Mouse (Mus musculus) layer of hippocampus, adult 9-11 months (tissue): Measurements from ENCODE around the gene Gpa33.

Source experiments
- DNase-seq: peaks from one replicate; pipeline ENCODE4 v3.0.0; 2022

Gpa33 gene

DNA sequence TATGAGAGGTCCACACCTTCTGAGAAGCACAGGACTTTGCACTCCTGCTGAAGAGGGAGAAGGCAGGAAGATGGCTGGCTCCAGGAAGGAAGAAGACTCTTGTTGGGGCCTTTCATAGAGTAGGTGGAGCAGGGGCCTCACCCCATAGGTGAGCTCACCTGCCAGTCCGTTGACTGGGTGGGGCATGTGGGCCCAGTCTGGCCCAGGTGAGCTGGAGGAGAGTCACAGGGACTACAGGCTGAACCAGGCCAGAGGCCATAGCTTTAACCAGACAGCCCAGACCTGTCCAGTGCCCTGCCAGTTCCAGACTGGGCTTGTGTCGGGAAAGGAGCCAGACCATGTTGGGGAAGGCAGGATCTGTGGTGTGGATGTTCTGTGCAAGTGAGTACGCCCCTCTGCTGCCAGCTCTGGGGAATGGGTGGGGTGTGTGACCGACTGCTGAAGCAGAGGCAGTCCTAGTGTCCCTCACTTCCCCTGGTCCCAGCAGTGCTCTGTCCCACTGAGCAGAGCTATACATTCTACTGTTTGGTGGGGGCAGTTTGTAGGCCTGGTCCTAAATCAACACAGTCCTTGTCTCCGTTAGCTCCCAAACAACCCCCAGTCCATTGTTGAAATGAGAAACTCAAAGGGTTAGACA lies at the start of gene Gpa33:
Gene Gpa33 (plus strand): TSS at position 15 of the 637 bp plus-strand sequence.
- no peak for DNase-seq

- DNase-seq, result no peak
These were observed 41.4 kb upstream of the Gpa33 start for GRCm38 (mm10) chr1:166088446-166089170.

DNA sequence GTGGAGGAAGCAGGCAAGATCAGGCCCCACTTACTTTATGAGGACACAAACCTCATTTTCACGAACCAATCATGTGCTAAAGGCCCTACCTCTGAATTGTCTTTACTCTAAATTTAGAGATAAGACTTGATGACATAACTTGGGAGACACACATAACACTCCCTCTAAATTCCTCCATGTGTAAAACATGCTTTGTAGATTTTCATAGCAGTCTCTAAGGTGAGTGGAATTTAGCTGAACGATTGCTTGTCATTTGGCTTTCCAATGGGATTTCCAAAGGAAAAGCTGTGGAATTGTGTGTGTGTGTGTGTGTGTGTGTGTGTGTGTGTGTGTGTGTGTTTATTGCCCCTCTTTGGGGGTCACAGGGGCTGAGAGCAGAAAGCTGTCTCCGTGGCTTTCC lies 40.7 kb upstream of the Gpa33 start:
- DNase-seq, result no peak

GRCm38 (mm10) chr1:166089739-166090138 lies 40.3 kb upstream of the Gpa33 start:
- DNase-seq, result no peak

DNA sequence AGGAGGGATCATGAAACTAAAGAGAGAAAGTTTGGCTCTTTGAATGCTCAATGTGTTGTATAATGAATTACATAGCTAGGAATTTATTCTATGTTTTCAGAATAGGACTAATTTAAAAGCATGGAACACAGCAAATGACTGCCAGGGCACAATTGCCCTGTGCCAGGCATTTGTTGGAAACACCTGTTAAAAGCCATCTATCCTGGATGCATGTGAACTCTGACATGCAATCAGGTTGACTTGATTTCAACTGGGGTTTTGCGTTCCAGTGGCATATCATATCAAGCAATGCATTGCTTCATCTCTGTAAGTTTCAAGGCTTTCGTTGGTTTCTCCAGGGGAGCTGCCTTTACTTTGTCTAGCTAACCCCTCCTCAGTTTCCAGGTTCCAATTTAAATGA lies 39.7 kb upstream of the Gpa33 start:
- no peak for DNase-seq

DNA sequence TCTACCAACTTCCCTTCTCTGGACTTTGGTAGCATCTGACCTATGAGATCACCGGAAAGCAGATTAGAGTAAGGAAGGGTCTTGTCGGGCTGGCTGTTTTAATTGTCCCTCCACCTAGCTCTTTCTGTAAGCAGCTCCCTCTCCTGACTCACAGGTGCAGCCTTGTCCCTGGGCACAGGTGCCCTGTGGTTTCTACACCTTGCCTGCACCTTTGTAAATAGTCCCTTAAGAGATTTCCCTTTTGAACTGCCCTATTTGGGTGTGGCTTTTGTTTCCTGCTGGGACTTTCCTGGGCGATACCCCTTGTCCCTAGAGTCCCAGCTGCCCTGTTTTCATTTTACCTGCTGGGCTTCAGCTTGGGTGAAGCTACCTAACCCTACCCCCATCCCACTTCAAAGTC lies 35.6 kb upstream of the Gpa33 start:
- no peak for DNase-seq

- peak; percentile 9 for DNase-seq
These were observed 31.9 kb upstream of the Gpa33 start for GRCm38 (mm10) chr1:166098120-166098519.

GRCm38 (mm10) chr1:166102920-166103608 lies 27.0 kb upstream of the Gpa33 start:
- no peak for DNase-seq

DNA sequence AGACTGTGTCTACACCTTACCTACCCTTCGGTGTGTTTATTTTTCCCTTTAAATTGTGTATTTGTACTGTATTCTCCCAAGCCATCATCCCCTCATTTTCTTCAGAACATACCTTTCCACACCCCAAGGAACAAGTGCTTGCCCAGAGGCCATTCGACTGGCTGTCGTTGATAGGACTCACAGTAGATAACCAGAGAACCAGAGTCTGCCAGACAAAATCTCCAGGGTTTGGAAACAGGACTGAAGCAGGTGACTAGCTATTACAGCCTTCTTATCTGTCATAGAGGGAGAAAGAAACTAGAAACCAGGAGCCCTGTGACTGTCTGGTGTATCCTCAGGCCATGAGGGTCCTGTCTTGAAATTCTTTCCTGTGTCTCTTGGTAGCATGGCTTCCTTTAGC lies 25.2 kb upstream of the Gpa33 start:
- no peak for DNase-seq

GRCm38 (mm10) chr1:166105464-166105863 lies 24.6 kb upstream of the Gpa33 start:
- peak; percentile 63 for DNase-seq

DNA sequence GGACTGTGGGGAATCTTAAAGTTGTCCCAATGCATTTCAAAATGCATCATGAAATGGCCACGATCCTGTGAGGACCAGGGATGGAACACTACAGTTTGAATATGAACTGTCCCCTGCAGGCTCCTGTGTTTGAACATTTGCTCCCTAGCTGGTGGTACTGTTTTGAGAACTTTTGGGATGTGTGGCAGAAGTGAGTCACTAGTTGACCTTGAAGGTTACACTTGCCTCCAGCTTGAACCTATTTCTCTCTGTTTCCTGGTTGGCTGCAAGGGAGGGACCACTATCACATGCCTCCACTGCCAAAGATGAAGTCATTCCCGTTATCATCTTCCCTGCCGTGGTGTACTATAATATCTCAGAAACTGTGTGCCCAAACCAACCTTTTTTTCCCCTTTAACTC lies 15.1 kb upstream of the Gpa33 start:
- no peak for DNase-seq

DNA sequence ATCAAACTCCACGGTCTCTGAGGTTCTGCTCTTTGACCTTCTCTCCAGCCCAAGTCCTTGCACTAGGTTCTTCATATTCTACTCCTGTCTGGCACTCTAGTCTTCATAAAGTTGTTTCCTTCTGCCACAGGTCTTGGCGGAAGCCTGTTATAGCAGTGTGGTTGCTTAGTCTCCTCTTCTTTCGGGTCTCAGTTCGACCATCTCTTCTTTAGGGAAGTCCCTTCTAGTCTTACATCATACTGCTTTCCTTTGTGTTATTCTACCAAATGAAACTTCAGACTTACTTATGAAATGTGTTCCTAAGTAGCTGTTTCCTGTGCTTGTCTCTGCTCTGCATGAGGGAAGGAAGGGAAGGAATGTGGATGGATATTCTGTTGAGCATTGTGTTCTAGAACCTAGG lies 14.3 kb upstream of the Gpa33 start:
- no peak for DNase-seq

DNA sequence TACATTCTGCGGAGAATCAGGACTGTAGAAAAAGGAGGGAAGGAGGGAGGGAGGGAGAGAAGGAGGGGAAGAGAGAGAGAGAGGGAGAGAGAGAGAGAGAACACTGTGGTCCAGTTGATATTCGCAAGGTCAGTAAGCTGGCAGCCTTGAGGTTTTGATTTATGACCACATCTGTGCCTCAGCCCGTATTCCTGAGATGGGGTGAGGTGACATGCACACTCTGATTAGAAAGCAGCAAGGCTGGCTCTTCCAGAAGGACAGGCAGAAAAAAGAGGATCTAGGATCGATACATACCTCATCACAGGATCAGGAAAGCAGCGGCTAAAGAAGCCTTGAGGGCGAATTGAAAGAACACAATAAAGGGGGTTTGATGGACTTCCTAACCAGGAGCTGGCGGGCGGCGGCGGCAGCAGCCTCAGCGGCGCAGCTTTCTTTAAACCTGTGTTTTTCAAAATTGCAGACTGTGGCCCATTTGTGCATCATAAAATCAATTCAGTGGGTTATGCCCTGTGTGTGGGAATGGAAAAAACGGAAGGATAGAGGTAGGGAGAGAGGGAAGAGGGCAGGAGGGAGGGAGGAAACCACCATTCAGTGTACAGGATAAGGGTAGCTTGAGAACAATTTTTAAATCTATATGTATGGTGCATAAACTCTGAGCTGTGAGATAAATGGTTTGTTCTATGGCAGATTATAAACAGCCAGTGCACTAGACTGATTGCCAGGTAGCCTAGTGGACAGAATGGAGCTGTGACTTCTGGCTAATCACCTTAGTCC lies 12.0 kb upstream of the Gpa33 start:
- no peak for DNase-seq

DNA sequence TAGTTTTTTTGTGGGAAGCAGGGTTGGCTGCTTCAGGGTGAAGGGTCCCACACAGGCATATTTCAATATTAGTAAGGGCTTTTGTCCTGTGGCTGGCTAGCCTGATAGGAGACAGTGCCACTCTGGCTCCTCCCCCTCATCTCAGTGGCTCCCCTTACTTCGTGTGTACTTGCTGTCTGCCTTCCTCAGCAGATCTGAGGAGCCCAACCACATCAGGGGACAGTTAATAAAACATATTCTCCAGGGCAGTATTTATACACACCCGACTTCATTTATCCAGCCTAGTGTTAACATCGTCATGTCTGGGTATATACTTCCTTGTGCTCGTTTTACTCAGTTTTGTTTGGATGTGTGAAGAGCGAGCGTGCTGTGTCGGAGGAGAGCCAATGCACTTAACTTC lies 7.9 kb upstream of the Gpa33 start:
- no peak for DNase-seq

DNA sequence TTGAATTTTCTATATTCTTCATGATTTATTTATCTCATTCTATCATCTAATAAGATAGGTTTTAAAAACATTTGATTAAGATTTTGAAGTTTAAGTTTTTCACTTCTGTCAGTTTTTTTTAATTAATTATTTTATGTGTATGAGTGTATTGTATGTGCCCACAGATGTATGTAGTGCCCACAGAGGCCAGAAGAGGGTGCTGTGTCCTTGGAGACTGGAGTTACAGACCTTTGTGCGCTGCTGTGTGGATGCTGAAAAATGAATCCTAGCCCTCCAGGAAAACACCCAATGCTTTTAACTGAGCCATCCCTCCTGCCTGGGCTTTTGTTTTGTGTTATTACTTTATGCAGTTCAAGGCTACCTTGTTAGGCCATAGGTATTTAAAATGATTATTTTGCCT lies 7.0 kb upstream of the Gpa33 start:
- DNase-seq, result no peak

GRCm38 (mm10) chr1:166123751-166124150 lies 6.3 kb upstream of the Gpa33 start:
- DNase-seq, result no peak

DNA sequence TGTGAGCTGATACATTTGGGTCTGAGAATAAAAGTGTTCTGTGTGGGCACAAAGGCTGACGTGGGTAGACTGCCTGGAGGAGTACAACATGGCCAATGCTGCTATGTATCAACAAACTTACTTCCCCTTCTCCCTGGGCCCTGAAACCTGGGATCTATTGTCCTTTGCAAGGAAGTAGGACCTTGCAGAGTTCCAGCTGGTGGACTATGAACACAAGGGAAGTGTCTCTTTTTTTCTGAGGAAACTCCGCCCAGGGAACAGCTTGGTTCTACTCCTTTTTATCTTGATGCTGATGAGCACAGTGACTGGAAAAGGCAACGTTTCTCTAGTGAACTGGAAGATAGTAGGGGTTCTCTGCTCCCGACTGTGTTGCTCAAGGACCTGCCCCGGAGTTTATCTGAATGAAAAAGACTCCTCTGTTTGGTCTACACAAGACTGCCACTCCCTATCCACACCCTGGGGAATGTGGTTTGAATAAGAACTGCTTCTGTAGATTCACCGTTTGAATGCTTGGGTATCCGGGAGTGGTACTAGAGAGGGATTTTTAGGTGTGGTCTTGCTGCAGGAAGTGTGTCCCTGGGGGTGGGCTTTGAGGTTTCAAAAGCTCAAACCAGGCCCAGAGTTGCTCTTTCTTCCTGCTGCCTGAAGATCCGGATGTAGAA lies 5.0 kb upstream of the Gpa33 start:
- no peak for DNase-seq

DNA sequence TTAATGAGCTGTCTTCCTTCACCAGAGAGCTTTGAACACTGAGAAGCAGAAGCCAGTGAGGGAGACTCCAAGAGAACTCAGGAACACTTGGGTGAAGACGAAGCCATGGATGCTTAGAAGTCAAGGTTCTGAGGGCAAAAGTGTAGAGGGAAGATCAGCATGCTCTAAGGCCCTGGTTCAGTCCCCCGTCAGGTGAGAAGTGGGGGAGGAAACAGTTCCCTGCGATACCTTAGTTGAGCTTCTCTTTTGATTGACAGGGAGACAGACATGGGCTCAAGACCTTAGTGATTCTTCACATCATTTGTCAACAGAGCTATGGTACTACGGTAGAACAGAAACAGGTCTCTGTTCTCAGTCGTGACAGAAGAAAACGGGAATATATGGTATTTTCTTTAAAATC lies 3.7 kb upstream of the Gpa33 start:
- DNase-seq, result no peak

DNA sequence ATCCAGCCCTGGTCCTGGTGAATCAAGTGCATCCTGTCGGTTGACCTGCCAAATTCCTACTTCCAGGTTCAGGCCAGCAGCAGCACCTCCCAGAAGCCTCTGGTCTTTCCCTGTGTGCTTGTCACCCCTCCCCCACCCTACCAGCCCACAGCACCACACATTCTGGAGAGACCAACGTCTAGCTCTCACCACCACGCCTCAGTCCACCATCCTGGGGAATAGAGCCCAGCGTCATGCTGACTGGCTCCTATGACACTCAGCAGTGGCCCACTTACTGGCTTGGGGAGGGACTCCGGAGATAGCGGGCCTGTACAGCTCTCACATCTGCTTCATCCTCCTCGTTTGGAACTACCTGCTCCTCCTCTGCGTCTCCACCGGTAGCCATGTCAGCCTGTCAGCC lies 3.2 kb upstream of the Gpa33 start:
- DNase-seq, result no peak

- no peak for DNase-seq
These were observed 2.3 kb upstream of the Gpa33 start, which contains the start of gene Dusp27 for GRCm38 (mm10) chr1:166127719-166128118. Dusp27 (minus strand) TSS chr1:166127922.

DNA sequence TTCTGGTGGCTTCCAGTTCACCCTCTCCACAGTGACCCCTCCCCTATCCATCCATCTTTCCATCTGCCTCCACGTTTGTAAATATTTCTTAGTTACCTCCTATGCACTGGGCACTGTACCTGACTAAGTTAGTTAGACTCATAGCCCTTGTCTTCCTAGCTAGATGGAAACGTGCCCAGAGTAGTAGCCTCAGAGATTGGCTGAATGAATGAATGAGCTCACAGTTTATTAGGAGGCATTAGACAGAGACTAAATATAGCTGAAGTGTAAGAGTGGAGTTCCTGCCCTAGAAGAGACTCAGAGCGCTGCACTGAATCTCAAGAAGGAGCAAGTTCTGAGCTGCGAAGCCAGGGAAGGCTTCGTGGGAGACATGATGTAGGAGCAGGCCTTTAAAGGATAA lies 1.5 kb upstream of the Gpa33 start:
- no peak for DNase-seq

- no peak for DNase-seq
These were observed 2.3 kb downstream of the Gpa33 start for GRCm38 (mm10) chr1:166132367-166132766.
